Mouse (Mus musculus) heart, postnatal 0 days (tissue): ENCODE results near the gene E130114P18Rik. TPM values are rescaled to one million over a fixed set of nuclear protein-coding genes. Genes with fewer than 3 reads are reported as not detected.
A peak's percentile ranks its signal among the peaks of the same experiment; 100 is the strongest.

ENCODE experiments used
- ATAC-seq: fragments of 200-750 bp; cut with Nextera tagmentation; 2 replicates; pipeline ENCODE4 v1.8.0; 2017; ENCODE audit warnings: low read depth, moderate number of reproducible peaks, moderate library complexity; ENCODE audit not compliant: insufficient read depth
- DNase-seq: peaks from one replicate; pipeline ENCODE4 v3.0.0-alpha.2; 2016; ENCODE audit warnings: low spot score
- H3K27ac ChIP-seq: fragments of 300-500 bp; sonication (generic); 2 replicates; pipeline ENCODE4 v1.5.1; 2014; ENCODE audit warnings: low read depth, mild to moderate bottlenecking
- H3K27me3 ChIP-seq: fragments of 300-500 bp; sonication (generic); 2 replicates; pipeline ENCODE4 v1.6.1; 2014; ENCODE audit warnings: low read length, mixed read lengths; ENCODE audit not compliant: control insufficient read depth, insufficient read depth
- H3K36me3 ChIP-seq: fragments of 300-500 bp; sonication (generic); replicated peaks from 2 replicates; pipeline ENCODE4 v1.6.1; 2014; ENCODE audit warnings: low read length, mixed read lengths; ENCODE audit not compliant: control insufficient read depth, insufficient read depth
- H3K4me1 ChIP-seq: fragments of 300-500 bp; sonication (generic); 2 replicates; pipeline ENCODE4 v1.6.1; 2014; ENCODE audit warnings: antibody characterized with exemption; ENCODE audit not compliant: control insufficient read depth, insufficient read depth
- H3K4me2 ChIP-seq: fragments of 300-500 bp; sonication (generic); 2 replicates; pipeline ENCODE4 v1.6.1; 2014; ENCODE audit warnings: low read depth, mild to moderate bottlenecking, low read length, moderate library complexity
- H3K4me3 ChIP-seq: fragments of 300-500 bp; sonication (generic); 2 replicates; pipeline ENCODE4 v1.5.1; 2014; ENCODE audit warnings: low read depth, low read length
- H3K9ac ChIP-seq: fragments of 300-500 bp; sonication (generic); replicated peaks from 2 replicates; pipeline ENCODE4 v1.6.1; 2014; ENCODE audit warnings: low read depth, low read length, mixed read lengths
- H3K9me3 ChIP-seq: fragments of 300-500 bp; sonication (generic); replicated peaks from 2 replicates; pipeline ENCODE4 v1.6.1; 2016; ENCODE audit warnings: low read length; ENCODE audit not compliant: control insufficient read depth
- CTCF ChIP-seq: IDR thresholded peaks from 2 replicates; pipeline ENCODE4 v1.5.1; 2016; ENCODE audit warnings: antibody characterized with exemption, control low read depth, low read depth
- EP300 ChIP-seq: IDR thresholded peaks from 2 replicates; pipeline ENCODE4 v1.6.1; 2016; ENCODE audit warnings: antibody characterized with exemption, low read depth
- WGBS: fragments of 180-500 bp; shearing (Covaris S2); extraction: QIAGEN DNeasy Blood & Tissue Kit; methylation state at CpG from one replicate; pipeline ENCODE4 v1.1.7; 2014; 5-methylcytosine and 5-hydroxymethylcytosine counted together
- polyA plus RNA-seq: library from polyadenylated mRNA; unstranded; fragments of >200 nt; fragmentation: Nextera tagmentation; extraction: Ambion mirVana; gene quantifications from 2 replicates; pipeline ENCODE4 v1.2.1, GENCODE M21; 2015
- total RNA-seq: library from RNA; depleted of rRNA; stranded (reverse); fragments of >200 nt; gene quantifications from 2 replicates; pipeline ENCODE4 v1.2.3, GENCODE M21; 2014; ENCODE audit warnings: low replicate concordance

E130114P18Rik gene
- total and polyA plus RNA-seq, 2 experiments from 2014 or later, result 0.45 TPM; not detected in 1

GRCm38 (mm10) chr4:97606524-97606923 is 171.4 kb downstream of the E130114P18Rik start:
- Histone ChIP-seq H3K9ac (no peak overlapping the region), H3K27ac (no peak overlapping the region), H3K4me2 (no peak overlapping the region), H3K4me1 (peaks cover 30% of the 10 kb centered on the region), H3K4me3 (no peak overlapping the region), H3K9me3 (no peaks in the 10 kb centered on the region), H3K36me3 (no peaks in the 10 kb centered on the region), H3K27me3 (no peaks in the 10 kb centered on the region)
- WGBS, result 88% methylated on average over 8 of the region's 8 CpGs
- TF ChIP-seq EP300, result no peak
- TF ChIP-seq CTCF, result no peak
- no peak for ATAC-seq
- DNase-seq, result no peak

GRCm38 (mm10) chr4:97602579-97602978 is 175.3 kb downstream of the E130114P18Rik start:
- DNase-seq (peak; percentile 80), ATAC-seq (peak; percentile 90)
- 23% methylated on average over 4 of the region's 4 CpGs for WGBS
- H3K4me3 ChIP-seq, result no peak overlapping the region
- peak overlapping the region; percentile 49 for H3K27ac ChIP-seq
- H3K36me3 ChIP-seq, result no peaks in the 10 kb centered on the region
- H3K4me1 ChIP-seq, result peaks cover 12% of the 10 kb centered on the region
- H3K4me2 ChIP-seq, result no peak overlapping the region
- no peaks in the 10 kb centered on the region for H3K27me3 ChIP-seq
- TF ChIP-seq CTCF, result no peak
- peak; percentile 46; the same call in 1 of the 2 replicates for TF ChIP-seq EP300
- no peaks in the 10 kb centered on the region for H3K9me3 ChIP-seq
- H3K9ac ChIP-seq, result no peak overlapping the region

GRCm38 (mm10) chr4:97600875-97601835 is 176.7 kb downstream of the E130114P18Rik start:
- H3K36me3 ChIP-seq, result no peaks in the 10 kb centered on the region
- 18% methylated on average over 8 of the region's 8 CpGs for WGBS
- H3K4me1 ChIP-seq, result peaks cover 12% of the 10 kb centered on the region
- TF ChIP-seq EP300 (no peak), CTCF (no peak)
- no peaks in the 10 kb centered on the region for H3K27me3 ChIP-seq
- peak; percentile 38 for DNase-seq
- H3K9me3 ChIP-seq, result no peaks in the 10 kb centered on the region
- ATAC-seq, result peak; percentile 33; the same call in 1 of the 2 replicates
- 0 out of 2 replicates have a peak overlapping the region, but pooled peaks have one; percentile 49 for H3K27ac ChIP-seq
- H3K4me2 ChIP-seq, result no peak overlapping the region
- no peak overlapping the region for H3K4me3 ChIP-seq
- H3K9ac ChIP-seq, result no peak overlapping the region

GRCm38 (mm10) chr4:97597443-97597842 is 180.4 kb downstream of the E130114P18Rik start:
- no peaks in the 10 kb centered on the region for H3K27me3 ChIP-seq
- ATAC-seq, result no peak
- H3K4me2 ChIP-seq, result no peak overlapping the region
- no peaks in the 10 kb centered on the region for H3K9me3 ChIP-seq
- no peak overlapping the region for H3K4me3 ChIP-seq
- H3K36me3 ChIP-seq, result no peaks in the 10 kb centered on the region
- 94% methylated on average over 1 of the region's 1 CpGs for WGBS
- DNase-seq, result no peak
- H3K9ac ChIP-seq, result no peak overlapping the region
- H3K27ac ChIP-seq, result no peak overlapping the region
- H3K4me1 ChIP-seq, result peaks cover 17% of the 10 kb centered on the region
- TF ChIP-seq EP300 (no peak), CTCF (no peak)

GRCm38 (mm10) chr4:97596348-97596747 is 181.5 kb downstream of the E130114P18Rik start:
- no peaks in the 10 kb centered on the region for H3K9me3 ChIP-seq
- no peak for ATAC-seq
- no peak overlapping the region for H3K9ac ChIP-seq

More at GRCm38 (mm10) chr4:97596348-97596747, 181.5 kb downstream of the E130114P18Rik start:
- H3K4me1 ChIP-seq, result peaks cover 11% of the 10 kb centered on the region
- H3K27me3 ChIP-seq, result no peaks in the 10 kb centered on the region
- DNase-seq, result no peak
- WGBS, result 83% methylated on average over 9 of the region's 9 CpGs
- no peak overlapping the region for H3K4me3 ChIP-seq
- no peak overlapping the region for H3K27ac ChIP-seq
- H3K36me3 ChIP-seq, result no peaks in the 10 kb centered on the region
- H3K4me2 ChIP-seq, result no peak overlapping the region
- no peak for TF ChIP-seq CTCF
- TF ChIP-seq EP300, result no peak
